Mouse (Mus musculus) liver, adult 2 months (tissue): ENCODE measurements at regions not wholly inside any gene's neighbourhood (a gene's known extent, or its start where the extent isn't known, plus 50 kb on each side); places are given as distances from the start of the nearest gene placed in this dataset.

Experiments
- CTCF ChIP-seq: fragments of 200-500 bp; IDR thresholded peaks from 2 replicates; pipeline ENCODE4 v1.5.1; 2011; ENCODE audit warnings: low read depth, low read length, control low read depth
- POLR2A ChIP-seq: fragments of 200-500 bp; IDR thresholded peaks from 2 replicates; pipeline ENCODE4 v1.6.1; 2011; ENCODE audit warnings: low read length, control low read depth; ENCODE audit not compliant: insufficient read depth; ENCODE audit errors: extremely low read depth

- TF ChIP-seq CTCF (no peak), POLR2A (no peak)
Observed at GRCm38 (mm10) chr10:103860890-103861289, 281.9 kb upstream of the Gm21293 start.
